Mouse (Mus musculus) midbrain, embryonic 13.5 days (tissue): ENCODE data around the gene Defb46. TPM values are rescaled to one million over a fixed set of nuclear protein-coding genes. Genes with fewer than 3 reads are reported as not detected.

ENCODE experiments used
- ATAC-seq: fragments of 200-750 bp; cut with Nextera tagmentation; 2 replicates; pipeline ENCODE4 v1.8.0; 2017; ENCODE audit warnings: mild to moderate bottlenecking, moderate TSS enrichment, moderate library complexity
- H3K27ac ChIP-seq: fragments of 300-500 bp; sonication (generic); 2 replicates; pipeline ENCODE4 v1.5.1; 2015; ENCODE audit warnings: inconsistent platforms, mild to moderate bottlenecking, moderate library complexity
- H3K27me3 ChIP-seq: fragments of 300-500 bp; sonication (generic); 2 replicates; pipeline ENCODE4 v1.6.1; 2015; ENCODE audit warnings: mild to moderate bottlenecking, inconsistent platforms
- H3K36me3 ChIP-seq: fragments of 300-500 bp; sonication (generic); 2 replicates; pipeline ENCODE4 v1.6.1; 2015; ENCODE audit warnings: mild to moderate bottlenecking, inconsistent platforms
- H3K4me1 ChIP-seq: fragments of 300-500 bp; sonication (generic); replicated peaks from 2 replicates; pipeline ENCODE4 v1.6.1; 2015; ENCODE audit warnings: inconsistent platforms
- H3K4me2 ChIP-seq: fragments of 300-500 bp; sonication (generic); replicated peaks from 2 replicates; pipeline ENCODE4 v1.6.1; 2015; ENCODE audit warnings: moderate library complexity, mild to moderate bottlenecking, inconsistent platforms
- H3K4me3 ChIP-seq: fragments of 300-500 bp; sonication (generic); replicated peaks from 2 replicates; pipeline ENCODE4 v1.5.1; 2015; ENCODE audit warnings: mild to moderate bottlenecking, inconsistent platforms
- H3K9ac ChIP-seq: fragments of 300-500 bp; sonication (generic); replicated peaks from 2 replicates; pipeline ENCODE4 v1.6.1; 2015; ENCODE audit warnings: mild to moderate bottlenecking, inconsistent platforms
- H3K9me3 ChIP-seq: fragments of 300-500 bp; sonication (generic); 2 replicates; pipeline ENCODE4 v1.6.1; 2016; ENCODE audit warnings: mild to moderate bottlenecking, inconsistent platforms
- WGBS: fragments of 180-500 bp; shearing (Covaris S2); methylation state at CpG from one replicate; pipeline ENCODE4 v1.1.7; 2015; 5-methylcytosine and 5-hydroxymethylcytosine counted together
- polyA plus RNA-seq: library from polyadenylated mRNA; unstranded; fragments of >200 nt; fragmentation: Nextera tagmentation; extraction: Ambion mirVana; gene quantifications from 2 replicates; pipeline ENCODE4 v1.2.1, GENCODE M21; 2015

The Defb46 gene
- polyA plus RNA-seq: not detected in 2 replicates

DNA sequence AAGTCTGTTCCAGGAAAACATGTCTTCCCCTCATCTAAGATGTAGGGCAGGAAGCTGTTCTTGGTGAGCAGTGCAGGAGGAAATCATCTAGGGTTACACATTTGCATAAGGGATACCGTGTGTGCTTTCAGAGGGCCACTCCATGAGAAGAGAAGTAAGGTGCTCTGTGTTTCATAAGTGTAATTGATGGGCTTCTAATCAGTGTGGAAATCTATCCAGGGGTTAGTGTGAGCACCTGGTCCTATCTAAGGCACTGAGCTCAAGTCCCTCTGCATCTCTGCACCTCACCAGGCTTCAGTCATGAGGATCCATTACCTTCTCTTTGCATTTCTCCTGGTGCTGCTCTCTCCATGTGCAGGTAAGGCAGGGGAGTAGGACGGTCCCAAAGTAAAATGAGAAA lies at the start of gene Defb46:
Gene Defb46, plus strand, starts transcription at position 301 of the 400 bp plus-strand sequence.
- ATAC-seq: no peak
- WGBS: 84% methylated on average over 2 of the region's 2 CpGs

DNA sequence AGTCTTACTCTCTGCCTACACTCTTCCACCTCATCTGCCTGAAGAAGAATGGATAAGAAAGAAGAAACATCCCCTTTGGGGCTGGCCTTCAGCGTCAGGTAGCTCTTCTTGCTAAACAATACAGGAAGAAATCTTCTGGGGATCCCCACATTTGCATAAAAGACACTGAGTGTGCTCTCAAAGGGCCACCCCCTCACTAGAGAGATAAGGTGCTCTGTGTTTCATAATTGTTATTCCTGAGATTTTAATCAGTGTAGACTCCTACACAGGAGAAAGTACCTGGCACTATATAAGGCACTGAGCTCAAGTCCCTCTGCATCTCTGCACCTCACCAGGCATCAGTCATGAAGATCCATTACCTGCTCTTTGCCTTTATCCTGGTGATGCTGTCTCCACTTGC lies 14.6 kb upstream of the Defb46 start, which contains the start of gene Defb6:
Gene Defb6, plus strand, starts transcription at position 318 of the 400 bp plus-strand sequence.
- H3K4me2 ChIP-seq: no peak within 1 kb of the TSS
- no peak within 1 kb of the TSS for H3K9ac ChIP-seq
- H3K36me3 ChIP-seq: no peaks in the 10 kb centered on the region
- H3K9me3 ChIP-seq: no peaks in the 10 kb centered on the region
- H3K27ac ChIP-seq: no peak within 1 kb of the TSS
- no peaks in the 10 kb centered on the region for H3K27me3 ChIP-seq
- 48% methylated on average over 1 of the region's 1 CpGs for WGBS
- ATAC-seq: no peak
- H3K4me1 ChIP-seq: no peaks in the 10 kb centered on the region
- no peak within 1 kb of the TSS for H3K4me3 ChIP-seq

More for the DNA sequence above, at the start of gene Defb46:
- H3K4me1 ChIP-seq: no peaks in the 10 kb centered on the region
- H3K27ac ChIP-seq: no peak within 1 kb of the TSS
- H3K36me3 ChIP-seq: no peaks in the 10 kb centered on the region
- H3K4me2 ChIP-seq: no peak within 1 kb of the TSS
- no peaks in the 10 kb centered on the region for H3K27me3 ChIP-seq
- peaks cover 1% of the 10 kb centered on the region; the same call in 1 of the 2 replicates for H3K9me3 ChIP-seq
- no peak within 1 kb of the TSS for H3K4me3 ChIP-seq
- H3K9ac ChIP-seq: no peak within 1 kb of the TSS

DNA sequence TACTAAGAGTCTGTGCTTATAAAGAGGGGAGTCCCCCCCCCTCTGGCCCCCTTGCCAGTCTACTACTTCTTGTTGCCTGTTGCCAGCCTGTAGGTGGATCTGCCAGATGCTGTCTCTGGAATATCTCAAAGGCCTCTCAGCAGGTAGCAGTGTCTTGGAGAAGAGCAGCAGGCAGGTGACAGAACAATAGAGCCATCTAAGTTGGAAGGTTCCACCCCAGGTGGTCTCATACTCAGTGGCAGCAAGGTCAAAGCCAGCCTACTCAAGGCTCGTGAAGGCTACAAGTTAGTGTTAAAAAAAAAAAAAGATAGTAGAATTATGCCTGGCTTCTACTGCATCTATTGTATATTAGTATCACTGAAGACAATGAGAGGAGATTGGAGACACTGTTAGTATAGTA lies 1.6 kb upstream of the Defb46 start:
- ATAC-seq: no peak
- Histone ChIP-seq H3K27me3 (no peaks in the 10 kb centered on the region), H3K36me3 (no peaks in the 10 kb centered on the region), H3K4me1 (no peaks in the 10 kb centered on the region), H3K9ac (no peak overlapping the region), H3K9me3 (no peaks in the 10 kb centered on the region; the same call in 1 of the 2 replicates), H3K27ac (no peak overlapping the region), H3K4me2 (no peak overlapping the region), H3K4me3 (no peak overlapping the region)
- 50% methylated on average over 1 of the region's 1 CpGs for WGBS

DNA sequence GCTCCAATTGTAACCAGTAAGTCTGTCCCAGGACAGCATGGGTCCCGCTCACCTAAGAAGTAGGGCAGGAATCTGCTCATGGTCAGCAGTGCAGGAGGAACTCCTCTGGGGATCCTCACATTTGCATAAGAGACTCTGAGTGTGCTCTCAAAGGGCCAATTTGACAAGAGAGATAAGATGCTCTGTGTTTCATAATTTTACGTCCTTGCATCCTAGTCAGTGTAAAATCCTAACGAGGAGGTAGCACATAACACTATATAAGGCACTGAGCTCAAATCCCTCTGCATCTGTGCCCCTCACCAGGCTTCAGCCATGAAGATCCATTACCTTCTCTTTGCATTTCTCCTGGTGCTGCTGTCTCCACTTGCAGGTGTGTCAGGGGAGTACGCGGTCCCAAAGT lies 7.6 kb downstream of the Defb46 start, which contains the start of gene Defb5:
Gene Defb5, plus strand, starts transcription at position 301 of the 400 bp plus-strand sequence.
- Histone ChIP-seq H3K9ac (no peak within 1 kb of the TSS), H3K4me1 (no peaks in the 10 kb centered on the region), H3K4me3 (no peak within 1 kb of the TSS), H3K4me2 (no peak within 1 kb of the TSS), H3K27me3 (no peaks in the 10 kb centered on the region), H3K27ac (no peak within 1 kb of the TSS), H3K9me3 (0 out of 2 replicates have a peak, but pooled peaks cover 6% of the 10 kb centered on the region), H3K36me3 (no peaks in the 10 kb centered on the region)
- no peak for ATAC-seq
- 93% methylated on average over 5 of the region's 5 CpGs for WGBS

DNA sequence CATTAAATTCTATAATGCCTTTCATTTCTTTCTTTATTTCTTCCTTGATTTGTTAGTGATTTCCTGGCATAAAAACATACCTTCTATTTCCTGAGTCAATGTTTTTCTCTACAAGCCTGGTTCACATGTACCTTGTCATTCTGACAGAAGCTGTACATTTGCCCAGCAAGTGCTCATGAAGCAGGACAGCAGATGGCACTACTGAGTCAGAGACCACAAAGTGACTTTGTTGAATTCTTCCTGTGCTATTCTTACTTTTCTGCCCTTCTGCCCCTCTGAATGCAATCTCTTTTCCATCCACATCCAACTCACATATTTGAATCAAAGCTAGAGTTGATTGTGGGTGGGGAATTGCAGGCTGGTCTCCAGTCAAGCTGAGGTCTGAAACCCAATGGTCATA lies 18.4 kb downstream of the Defb46 start:
- H3K36me3 ChIP-seq: no peaks in the 10 kb centered on the region
- no peak overlapping the region for H3K4me3 ChIP-seq
- H3K4me2 ChIP-seq: no peak overlapping the region
- peaks cover 5% of the 10 kb centered on the region; the same call in 1 of the 2 replicates for H3K9me3 ChIP-seq
- no peaks in the 10 kb centered on the region for H3K4me1 ChIP-seq
- no peaks in the 10 kb centered on the region for H3K27me3 ChIP-seq
- H3K27ac ChIP-seq: no peak overlapping the region
- H3K9ac ChIP-seq: no peak overlapping the region
- ATAC-seq: no peak

DNA sequence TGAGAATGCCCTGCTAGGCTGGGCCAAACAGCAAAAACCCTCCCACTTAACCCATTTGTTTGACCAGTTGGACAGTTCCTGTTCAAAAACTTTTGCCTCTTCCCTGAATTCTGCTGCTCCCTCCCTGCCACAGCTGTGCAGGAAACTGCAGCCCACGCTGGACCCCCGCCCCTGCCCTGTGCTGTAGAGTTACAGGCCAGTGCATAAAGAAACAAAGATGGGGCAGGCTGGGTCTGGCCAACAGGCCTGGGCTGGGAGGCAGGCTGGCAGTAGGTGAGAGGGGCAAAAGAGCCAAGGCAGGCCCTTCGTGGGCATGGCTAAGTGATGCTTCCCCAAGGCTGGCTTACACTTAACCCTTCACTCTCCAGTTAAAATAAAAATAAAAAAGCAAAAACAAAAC lies 20.0 kb downstream of the Defb46 start:
- H3K9me3 ChIP-seq: 0 out of 2 replicates have a peak, but pooled peaks cover 5% of the 10 kb centered on the region
- ATAC-seq: no peak
- 63% methylated on average over 3 of the region's 3 CpGs for WGBS
- no peaks in the 10 kb centered on the region for H3K4me1 ChIP-seq
- no peaks in the 10 kb centered on the region for H3K27me3 ChIP-seq
- no peak overlapping the region for H3K4me2 ChIP-seq
- no peak overlapping the region for H3K9ac ChIP-seq
- no peaks in the 10 kb centered on the region for H3K36me3 ChIP-seq
- no peak overlapping the region for H3K4me3 ChIP-seq
- H3K27ac ChIP-seq: no peak overlapping the region

Other genes with a start within 250 kb of the Defb46 start
- not detected in 2 replicates for gene Defb37, start 248.9 kb upstream of the Defb46 start, polyA plus RNA-seq
- not detected in 2 replicates for gene Defb38, start 213.3 kb upstream of the Defb46 start, polyA plus RNA-seq
- not detected in 2 replicates for gene Defb39, start 175.1 kb upstream of the Defb46 start, polyA plus RNA-seq
- not detected in 2 replicates for gene Defb12, start 125.1 kb upstream of the Defb46 start, polyA plus RNA-seq
- gene Defb34, start 116.2 kb upstream of the Defb46 start, polyA plus RNA-seq: not detected in 2 replicates
- gene Gm45826, start 99.1 kb upstream of the Defb46 start, polyA plus RNA-seq: not detected in 2 replicates
- gene Defb14, start 45.6 kb upstream of the Defb46 start, polyA plus RNA-seq: not detected in 2 replicates
- not detected in 2 replicates for gene Defb4, start 41.2 kb upstream of the Defb46 start, polyA plus RNA-seq
- gene Defb6, start 14.4 kb upstream of the Defb46 start, polyA plus RNA-seq: not detected in 2 replicates
- not detected in 2 replicates for gene Defb5, start 7.7 kb downstream of the Defb46 start, polyA plus RNA-seq
- gene Defb3, start 53.4 kb downstream of the Defb46 start, polyA plus RNA-seq: not detected in 2 replicates
- gene Defb8, start 207.7 kb downstream of the Defb46 start, polyA plus RNA-seq: not detected in 2 replicates